Comparison of ENCODE assay signal across 10 mouse cellular contexts in the genomic region with DNA sequence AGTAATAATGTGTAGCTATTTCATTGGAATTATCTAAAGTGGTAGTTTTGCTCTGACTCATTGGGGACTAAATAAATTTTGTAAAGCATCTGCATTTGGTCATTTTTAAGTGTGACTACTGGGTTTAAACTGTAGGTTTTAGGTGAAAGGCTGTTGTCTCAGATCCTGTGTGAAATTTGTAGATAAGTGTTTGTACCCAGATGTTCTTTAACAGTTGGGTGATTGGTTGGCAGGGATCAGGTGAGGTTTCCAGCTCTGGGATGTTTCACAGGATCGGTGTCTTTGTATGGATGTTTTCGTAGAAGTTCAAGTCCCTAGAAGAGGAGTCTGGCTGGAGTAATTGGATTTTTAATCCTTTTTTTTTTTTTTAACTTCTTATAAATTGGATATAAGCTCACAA. TPM values are rescaled to one million over a fixed set of nuclear protein-coding genes. Genes with fewer than 3 reads are reported as not detected.
A peak's percentile ranks its signal among the peaks of the same experiment; 100 is the strongest.
DNase-seq lines count a peak whose midpoint lies in the region; ATAC-seq and TF ChIP-seq lines count a peak whose summit lies in the region.
"Had no signal": no experiment of that assay in that cellular context is flagged by ENCODE, and none has a peak within 500 bp of the region (broad histone marks: within the 10 kb centered on the region; RNA-seq: fewer than 3 reads in every experiment).

No protein-coding gene starts in this region.

- no peaks in the 10 kb centered on the region for H3K9me3 ChIP-seq in lung, embryonic 14.5 days (ENCODE audit: low read depth, low read length)
- no peaks in the 10 kb centered on the region for H3K9me3 ChIP-seq in embryonic facial prominence, embryonic 13.5 days
- no peaks in the 10 kb centered on the region for H3K9me3 ChIP-seq in intestine, embryonic 15.5 days
- no peaks in the 10 kb centered on the region for H3K9me3 ChIP-seq in midbrain, embryonic 15.5 days

- peak overlapping the region; percentile 40; the same call in 1 of the 2 replicates for H3K4me3 ChIP-seq in lung, embryonic 14.5 days (ENCODE audit: low read depth, low read length)
- H3K4me3 ChIP-seq in embryonic facial prominence, embryonic 13.5 days = peak overlapping the region; percentile 43
- H3K4me3 ChIP-seq in intestine, embryonic 15.5 days (replicated peaks) = no peak overlapping the region
- no peak overlapping the region for H3K4me3 ChIP-seq in midbrain, embryonic 15.5 days
- H3K4me3 ChIP-seq in gastrocnemius, adult 2 months = no peak overlapping the region

- no peak overlapping the region for H3K9ac ChIP-seq in lung, embryonic 14.5 days
- no peak overlapping the region for H3K9ac ChIP-seq in embryonic facial prominence, embryonic 13.5 days
- no peak overlapping the region for H3K9ac ChIP-seq in intestine, embryonic 15.5 days
- no peak overlapping the region for H3K9ac ChIP-seq in midbrain, embryonic 15.5 days

- no peak overlapping the region for H3K27ac ChIP-seq in lung, embryonic 14.5 days (ENCODE audit: low read depth)
- no peak overlapping the region for H3K27ac ChIP-seq in embryonic facial prominence, embryonic 13.5 days
- H3K27ac ChIP-seq in intestine, embryonic 15.5 days = no peak overlapping the region
- H3K27ac ChIP-seq in midbrain, embryonic 15.5 days = no peak overlapping the region
- H3K27ac ChIP-seq in gastrocnemius, adult 2 months = no peak overlapping the region
- H3K27ac ChIP-seq: macrophage had no signal

- H3K4me1 ChIP-seq in lung, embryonic 14.5 days (ENCODE audit: insufficient read depth) = no peaks in the 10 kb centered on the region
- peaks cover 7% of the 10 kb centered on the region for H3K4me1 ChIP-seq in embryonic facial prominence, embryonic 13.5 days
- no peaks in the 10 kb centered on the region for H3K4me1 ChIP-seq in intestine, embryonic 15.5 days (replicated peaks)
- peaks cover 12% of the 10 kb centered on the region; the same call in 1 of the 2 replicates for H3K4me1 ChIP-seq in midbrain, embryonic 15.5 days

- no peaks in the 10 kb centered on the region for H3K27me3 ChIP-seq in lung, embryonic 14.5 days (ENCODE audit: insufficient read depth, low read length)
- no peaks in the 10 kb centered on the region for H3K27me3 ChIP-seq in embryonic facial prominence, embryonic 13.5 days
- H3K27me3 ChIP-seq in intestine, embryonic 15.5 days (replicated peaks) = no peaks in the 10 kb centered on the region
- H3K27me3 ChIP-seq in midbrain, embryonic 15.5 days (replicated peaks) = no peaks in the 10 kb centered on the region

- WGBS in lung, embryonic 14.5 days = 81% methylated on average over 2 of the region's 2 CpGs
- WGBS in embryonic facial prominence, embryonic 13.5 days = 86% methylated on average over 2 of the region's 2 CpGs
- 83% methylated on average over 2 of the region's 2 CpGs for WGBS in intestine, embryonic 15.5 days
- 83% methylated on average over 2 of the region's 2 CpGs for WGBS in midbrain, embryonic 15.5 days

- no peak for ATAC-seq in lung, embryonic 14.5 days (ENCODE audit: insufficient read depth)
- ATAC-seq in embryonic facial prominence, embryonic 13.5 days (ENCODE audit: insufficient number of reproducible peaks, insufficient read depth, low FRiP score, low TSS enrichment, low read depth) = no peak
- ATAC-seq in intestine, embryonic 15.5 days = no peak
- no peak for ATAC-seq in midbrain, embryonic 15.5 days (replicated peaks)

- H3K36me3 ChIP-seq in lung, embryonic 14.5 days (ENCODE audit: insufficient read depth) = peaks cover 31% of the 10 kb centered on the region
- peaks cover 42% of the 10 kb centered on the region for H3K36me3 ChIP-seq in embryonic facial prominence, embryonic 13.5 days
- H3K36me3 ChIP-seq in intestine, embryonic 15.5 days = 0 out of 2 replicates have a peak, but pooled peaks cover 3% of the 10 kb centered on the region
- H3K36me3 ChIP-seq in midbrain, embryonic 15.5 days (replicated peaks) = peaks cover 14% of the 10 kb centered on the region; the same call in 1 of the 2 replicates

- intact Hi-C loops in gastrocnemius, adult 2 months (cut with DNase I) = no loop called here

- peak overlapping the region; percentile 44 for H3K4me2 ChIP-seq in lung, embryonic 14.5 days
- H3K4me2 ChIP-seq in embryonic facial prominence, embryonic 13.5 days = peak overlapping the region; percentile 38
- H3K4me2 ChIP-seq in intestine, embryonic 15.5 days (replicated peaks) = peak overlapping the region; percentile 20
- peak overlapping the region; percentile 39 for H3K4me2 ChIP-seq in midbrain, embryonic 15.5 days

- no peak for DNase-seq in lung, embryonic 14.5 days
- no peak for DNase-seq in lung, postnatal 14 days
- DNase-seq in gastrocnemius, adult 2 months = no peak
- DNase-seq in T-cell, adult 2 months (ENCODE audit: low spot score) = no peak
- no peak for DNase-seq in right cerebral cortex, postnatal 36 days (ENCODE audit: low spot score in 2 of 2)
- DNase-seq: kidney, postnatal 14 days had no signal

- no peak for TF ChIP-seq CTCF in lung, embryonic 14.5 days (IDR thresholded peaks at IDR 0.05; ENCODE audit: low read depth)
- TF ChIP-seq CTCF in gastrocnemius, adult 2 months (IDR thresholded peaks at IDR 0.05) = no peak

RNA-seq across cellular contexts. Expression of gene Eif4enif1, which starts 1.6 kb away (rescaled TPM):
- polyA plus RNA-seq in lung, embryonic 14.5 days (2014; fragmentation: Nextera tagmentation; extraction: Ambion mirVana) = 58.1 and 59.8 TPM in 2 replicates
- 59.4 and 70.6 TPM in 2 replicates for polyA plus RNA-seq in embryonic facial prominence, embryonic 13.5 days (2015; fragmentation: Nextera tagmentation; extraction: Ambion mirVana)
- polyA plus RNA-seq in intestine, embryonic 15.5 days (2015; fragmentation: Nextera tagmentation; extraction: Ambion mirVana) = 40.0 and 40.4 TPM in 2 replicates
- polyA plus RNA-seq in midbrain, embryonic 15.5 days (2015; fragmentation: Nextera tagmentation; extraction: Ambion mirVana) = 63.7 and 66.0 TPM in 2 replicates
- total RNA-seq in gastrocnemius, adult 2 months (2021) = 10 to 100 TPM; 29.9 to 34.5 TPM

RNA-seq across cellular contexts. Expression of gene Sfi1, which starts 10.5 kb away (rescaled TPM):
- polyA plus RNA-seq in lung, embryonic 14.5 days (2014; fragmentation: Nextera tagmentation; extraction: Ambion mirVana) = 10.7 and 10.8 TPM in 2 replicates
- polyA plus RNA-seq in embryonic facial prominence, embryonic 13.5 days (2015; fragmentation: Nextera tagmentation; extraction: Ambion mirVana) = 17.2 and 19.3 TPM in 2 replicates
- 12.3 and 13.0 TPM in 2 replicates for polyA plus RNA-seq in intestine, embryonic 15.5 days (2015; fragmentation: Nextera tagmentation; extraction: Ambion mirVana)
- 15.5 and 20.6 TPM in 2 replicates for polyA plus RNA-seq in midbrain, embryonic 15.5 days (2015; fragmentation: Nextera tagmentation; extraction: Ambion mirVana)
- 10 to 100 TPM; 15.3 to 15.6 TPM for total RNA-seq in gastrocnemius, adult 2 months (2021)

Comparison
In these comparisons a context has a peak if more than half of its experiments do, and no peak if none do; other contexts are left out.
1. H3K4me3 ChIP-seq: peak in lung, embryonic 14.5 days (single experiment) and embryonic facial prominence, embryonic 13.5 days (single experiment); none in intestine, embryonic 15.5 days (single experiment), midbrain, embryonic 15.5 days (single experiment) and gastrocnemius, adult 2 months (single experiment).
2. Peak in every context shown above with its lines, with median percentiles within 50 percentile points of each other: H3K4me2 ChIP-seq.